Mouse (Mus musculus) limb, embryonic 15.5 days (tissue): Measurements from ENCODE around the gene Arhgef18. TPM values are rescaled to one million over a fixed set of nuclear protein-coding genes. Genes with fewer than 3 reads are reported as not detected.

Experiments used
- ATAC-seq: fragments of 200-750 bp; cut with Nextera tagmentation; 2 replicates; pipeline ENCODE4 v1.8.0; 2017; ENCODE audit warnings: low read depth, moderate TSS enrichment; ENCODE audit not compliant: insufficient number of reproducible peaks, low FRiP score, low TSS enrichment
- H3K27ac ChIP-seq: fragments of 300-500 bp; sonication (generic); 2 replicates; pipeline ENCODE4 v1.5.1; 2015; ENCODE audit warnings: moderate library complexity, mild to moderate bottlenecking, inconsistent platforms
- H3K27me3 ChIP-seq: fragments of 300-500 bp; sonication (generic); 2 replicates; pipeline ENCODE4 v1.6.1; 2015; ENCODE audit warnings: inconsistent platforms
- H3K36me3 ChIP-seq: fragments of 300-500 bp; sonication (generic); 2 replicates; pipeline ENCODE4 v1.6.1; 2015; ENCODE audit warnings: inconsistent platforms
- H3K4me1 ChIP-seq: fragments of 300-500 bp; sonication (generic); 2 replicates; pipeline ENCODE4 v1.6.1; 2015; ENCODE audit warnings: inconsistent platforms
- H3K4me2 ChIP-seq: fragments of 300-500 bp; sonication (generic); 2 replicates; pipeline ENCODE4 v1.6.1; 2015; ENCODE audit warnings: mild to moderate bottlenecking, inconsistent platforms
- H3K4me3 ChIP-seq: fragments of 300-500 bp; sonication (generic); 2 replicates; pipeline ENCODE4 v1.5.1; 2015; ENCODE audit warnings: mild to moderate bottlenecking, inconsistent platforms
- H3K9ac ChIP-seq: fragments of 300-500 bp; sonication (generic); 2 replicates; pipeline ENCODE4 v1.6.1; 2015; ENCODE audit warnings: inconsistent platforms
- H3K9me3 ChIP-seq: fragments of 300-500 bp; sonication (generic); 2 replicates; pipeline ENCODE4 v1.6.1; 2016; ENCODE audit warnings: inconsistent platforms
- WGBS: fragments of 180-500 bp; shearing (Covaris S2); methylation state at CpG from one replicate; pipeline ENCODE4 v1.1.7; 2015; 5-methylcytosine and 5-hydroxymethylcytosine counted together
- polyA plus RNA-seq: library from polyadenylated mRNA; unstranded; fragments of >200 nt; fragmentation: Nextera tagmentation; extraction: Ambion mirVana; gene quantifications from 2 replicates; pipeline ENCODE4 v1.2.1, GENCODE M21; 2015

Gene Arhgef18
- polyA plus RNA-seq, 1 experiment from 2014 or later, result 8.4 TPM

GRCm38 (mm10) chr8:3425217-3425616, 32.4 kb downstream of the Arhgef18 start:
- 77% methylated on average over 5 of the region's 5 CpGs for WGBS

DNA sequence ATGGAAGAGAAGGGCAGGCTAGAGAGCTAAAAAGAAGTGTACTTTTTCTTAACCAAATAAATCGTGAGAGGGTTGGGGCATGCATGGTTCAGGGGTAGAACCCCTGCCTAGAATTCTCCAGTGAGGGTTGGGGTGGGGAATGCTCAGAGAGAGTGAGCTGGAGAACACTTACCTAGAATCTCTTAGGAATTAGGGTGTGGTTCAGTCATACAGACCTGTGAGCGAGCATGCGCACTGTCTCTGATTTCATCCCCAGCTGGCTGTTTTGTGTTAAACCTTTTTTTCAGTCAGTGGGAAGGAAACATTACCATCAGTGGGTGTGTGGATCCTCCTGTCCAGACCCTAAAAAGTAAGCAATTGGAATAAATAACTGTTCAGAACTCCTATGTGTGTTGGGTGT, 33.4 kb downstream of the Arhgef18 start:
- Histone ChIP-seq H3K4me3 (no peak overlapping the region), H3K27me3 (no peaks in the 10 kb centered on the region), H3K9ac (no peak overlapping the region), H3K4me2 (no peak overlapping the region), H3K9me3 (no peaks in the 10 kb centered on the region), H3K4me1 (no peaks in the 10 kb centered on the region), H3K36me3 (peaks cover 27% of the 10 kb centered on the region), H3K27ac (no peak overlapping the region)
- WGBS, result 81% methylated on average over 3 of the region's 3 CpGs
- ATAC-seq, result no peak

More at GRCm38 (mm10) chr8:3425217-3425616, 32.4 kb downstream of the Arhgef18 start:
- Histone ChIP-seq H3K4me3 (no peak overlapping the region), H3K27me3 (no peaks in the 10 kb centered on the region), H3K27ac (no peak overlapping the region), H3K36me3 (peaks cover 21% of the 10 kb centered on the region), H3K4me1 (peaks cover 5% of the 10 kb centered on the region), H3K9me3 (no peaks in the 10 kb centered on the region), H3K9ac (no peak overlapping the region), H3K4me2 (no peak overlapping the region)
- no peak for ATAC-seq

- H3K4me1 ChIP-seq, result no peaks in the 10 kb centered on the region
- no peak overlapping the region for H3K9ac ChIP-seq
- no peak for ATAC-seq
- 59% methylated on average over 2 of the region's 2 CpGs for WGBS
- H3K27ac ChIP-seq, result no peak overlapping the region
- H3K27me3 ChIP-seq, result no peaks in the 10 kb centered on the region
- H3K36me3 ChIP-seq, result peaks cover 49% of the 10 kb centered on the region
- H3K9me3 ChIP-seq, result no peaks in the 10 kb centered on the region
- H3K4me3 ChIP-seq, result no peak overlapping the region
- no peak overlapping the region for H3K4me2 ChIP-seq
Observed at GRCm38 (mm10) chr8:3428426-3428825, 35.6 kb downstream of the Arhgef18 start.

DNA sequence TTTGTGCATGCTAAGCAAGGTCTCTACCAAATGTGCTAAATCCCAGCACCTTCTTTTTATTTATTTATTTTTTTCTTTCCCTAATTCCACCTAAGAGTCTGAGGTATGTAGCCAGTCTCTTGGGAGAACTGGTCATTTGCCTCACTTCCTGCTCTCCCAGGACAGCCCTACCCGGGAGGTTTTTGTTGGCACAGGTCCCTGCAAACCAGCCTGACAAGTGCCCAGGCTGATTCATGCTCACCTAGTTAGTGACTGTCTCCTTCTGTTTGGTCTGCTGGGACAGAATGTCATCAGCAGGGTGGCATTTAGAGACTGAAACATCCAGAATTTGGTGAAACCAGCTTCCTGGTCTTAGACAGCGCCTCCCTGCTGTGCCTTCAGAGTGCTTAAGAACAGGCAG, 37.2 kb downstream of the Arhgef18 start:
- H3K9ac ChIP-seq, result no peak overlapping the region
- H3K9me3 ChIP-seq, result no peaks in the 10 kb centered on the region
- no peak for ATAC-seq
- H3K27me3 ChIP-seq, result no peaks in the 10 kb centered on the region
- H3K4me2 ChIP-seq, result no peak overlapping the region
- H3K4me3 ChIP-seq, result no peak overlapping the region
- H3K4me1 ChIP-seq, result no peaks in the 10 kb centered on the region
- WGBS, result 64% methylated on average over 2 of the region's 2 CpGs
- no peak overlapping the region for H3K27ac ChIP-seq
- peaks cover 63% of the 10 kb centered on the region for H3K36me3 ChIP-seq

DNA sequence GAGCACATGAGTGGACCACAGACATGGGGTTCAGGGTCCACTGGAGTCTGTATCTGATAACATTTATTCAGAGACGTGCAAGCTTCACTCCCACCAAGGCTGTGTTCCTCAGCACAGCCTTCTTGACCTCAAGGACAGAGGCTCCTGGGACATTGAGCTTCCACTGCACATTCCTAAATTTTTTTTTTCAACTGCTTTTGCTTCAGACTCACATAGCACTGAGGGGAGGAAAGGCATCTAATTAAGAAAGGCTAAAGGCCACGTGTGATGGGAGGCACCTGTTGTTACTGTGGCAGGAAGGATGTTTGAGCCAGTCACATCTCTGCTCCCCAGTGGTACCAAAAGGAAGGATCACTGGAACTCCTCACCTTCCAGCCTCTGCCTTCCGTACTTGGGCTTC, 38.3 kb downstream of the Arhgef18 start:
- Histone ChIP-seq H3K9me3 (no peaks in the 10 kb centered on the region), H3K27ac (no peak overlapping the region), H3K9ac (no peak overlapping the region), H3K4me3 (no peak overlapping the region), H3K36me3 (peaks cover 73% of the 10 kb centered on the region), H3K27me3 (no peaks in the 10 kb centered on the region), H3K4me2 (no peak overlapping the region), H3K4me1 (no peaks in the 10 kb centered on the region)
- WGBS, result 80% methylated on average over 3 of the region's 3 CpGs
- no peak for ATAC-seq

GRCm38 (mm10) chr8:3436492-3436891, 43.7 kb downstream of the Arhgef18 start:
- Histone ChIP-seq H3K27ac (no peak overlapping the region), H3K4me2 (no peak overlapping the region), H3K9ac (no peak overlapping the region), H3K4me3 (no peak overlapping the region), H3K27me3 (no peaks in the 10 kb centered on the region), H3K36me3 (peaks cover 91% of the 10 kb centered on the region), H3K4me1 (no peaks in the 10 kb centered on the region), H3K9me3 (no peaks in the 10 kb centered on the region)
- 86% methylated on average over 6 of the region's 6 CpGs for WGBS
- ATAC-seq, result no peak

GRCm38 (mm10) chr8:3439510-3439909, 46.7 kb downstream of the Arhgef18 start:
- H3K4me2 ChIP-seq, result no peak overlapping the region
- no peak overlapping the region for H3K4me3 ChIP-seq
- H3K27me3 ChIP-seq, result no peaks in the 10 kb centered on the region
- ATAC-seq, result no peak
- H3K36me3 ChIP-seq, result peaks cover 72% of the 10 kb centered on the region
- H3K9me3 ChIP-seq, result no peaks in the 10 kb centered on the region
- no peak overlapping the region for H3K9ac ChIP-seq
- no peaks in the 10 kb centered on the region for H3K4me1 ChIP-seq
- H3K27ac ChIP-seq, result no peak overlapping the region
- WGBS, result 80% methylated on average over 12 of the region's 12 CpGs

- Histone ChIP-seq H3K27me3 (no peaks in the 10 kb centered on the region), H3K4me2 (no peak overlapping the region), H3K4me1 (no peaks in the 10 kb centered on the region), H3K27ac (no peak overlapping the region), H3K9ac (no peak overlapping the region), H3K9me3 (no peaks in the 10 kb centered on the region), H3K36me3 (peaks cover 85% of the 10 kb centered on the region), H3K4me3 (no peak overlapping the region)
- 81% methylated on average over 2 of the region's 2 CpGs for WGBS
- no peak for ATAC-seq
Observed at GRCm38 (mm10) chr8:3449226-3449625, 56.4 kb downstream of the Arhgef18 start.

GRCm38 (mm10) chr8:3450670-3451069, 57.9 kb downstream of the Arhgef18 start:
- ATAC-seq, result no peak
- H3K27ac ChIP-seq, result no peak overlapping the region
- WGBS, result 32% methylated on average over 5 of the region's 5 CpGs

DNA sequence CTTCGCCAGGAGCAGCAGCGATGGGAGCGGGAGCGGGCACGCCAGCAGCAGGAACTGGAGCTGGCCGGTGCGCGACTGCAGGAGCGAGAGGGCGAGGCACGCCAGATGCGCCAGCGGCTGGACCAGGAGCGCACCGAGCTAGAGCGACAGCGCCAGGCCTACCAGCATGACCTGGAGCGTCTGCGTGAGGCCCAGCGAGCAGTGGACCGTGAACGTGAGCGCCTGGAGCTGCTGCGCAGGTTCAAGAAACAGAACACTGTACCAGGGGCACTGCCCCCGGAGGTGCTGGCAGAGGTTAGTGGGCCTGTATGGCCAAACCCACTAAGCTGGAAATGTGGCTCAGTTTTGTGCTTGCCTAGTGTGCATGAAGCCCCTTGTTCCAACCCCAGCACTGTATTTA, 59.2 kb downstream of the Arhgef18 start:
- Histone ChIP-seq H3K36me3 (peaks cover 94% of the 10 kb centered on the region), H3K4me2 (no peak overlapping the region), H3K9me3 (no peaks in the 10 kb centered on the region), H3K4me3 (no peak overlapping the region), H3K27ac (no peak overlapping the region), H3K9ac (no peak overlapping the region), H3K27me3 (no peaks in the 10 kb centered on the region), H3K4me1 (no peaks in the 10 kb centered on the region)
- ATAC-seq, result no peak
- WGBS, result 96% methylated on average over 25 of the region's 25 CpGs

More at GRCm38 (mm10) chr8:3450670-3451069, 57.9 kb downstream of the Arhgef18 start:
- H3K9ac ChIP-seq, result no peak overlapping the region
- H3K27me3 ChIP-seq, result no peaks in the 10 kb centered on the region
- H3K36me3 ChIP-seq, result peaks cover 92% of the 10 kb centered on the region
- no peak overlapping the region for H3K4me3 ChIP-seq
- H3K4me1 ChIP-seq, result no peaks in the 10 kb centered on the region
- no peaks in the 10 kb centered on the region for H3K9me3 ChIP-seq
- no peak overlapping the region for H3K4me2 ChIP-seq

DNA sequence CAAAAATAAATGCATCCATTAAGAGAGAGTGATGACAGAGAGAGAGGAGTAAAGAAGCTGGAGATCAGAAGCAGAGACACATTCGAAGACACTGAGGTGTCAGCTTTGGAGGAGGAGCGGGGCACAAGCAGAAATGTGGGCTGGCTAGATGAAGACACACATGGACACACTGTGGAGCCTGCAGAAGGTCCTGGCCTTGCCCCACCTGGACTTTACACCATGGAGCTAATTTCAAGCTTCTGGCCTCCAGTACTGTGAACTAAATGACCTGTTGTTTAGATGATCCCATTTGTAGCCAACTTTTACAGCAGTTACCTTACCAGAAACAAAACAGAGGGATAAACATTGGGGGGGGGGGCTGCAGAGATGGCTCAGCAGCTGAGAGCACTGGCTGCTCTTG, 70.4 kb downstream of the Arhgef18 start:
- peaks cover 8% of the 10 kb centered on the region; the same call in 1 of the 2 replicates for H3K4me1 ChIP-seq
- H3K9me3 ChIP-seq, result no peaks in the 10 kb centered on the region
- ATAC-seq, result no peak
- no peak overlapping the region for H3K9ac ChIP-seq
- no peak overlapping the region for H3K27ac ChIP-seq
- 85% methylated on average over 2 of the region's 2 CpGs for WGBS
- H3K4me3 ChIP-seq, result no peak overlapping the region
- H3K36me3 ChIP-seq, result peaks cover 17% of the 10 kb centered on the region; the same call in 1 of the 2 replicates
- H3K27me3 ChIP-seq, result no peaks in the 10 kb centered on the region
- no peak overlapping the region for H3K4me2 ChIP-seq

GRCm38 (mm10) chr8:3464309-3464708, 71.5 kb downstream of the Arhgef18 start:
- H3K27ac ChIP-seq, result 0 out of 2 replicates have a peak overlapping the region, but pooled peaks have one; percentile 11
- 0 out of 2 replicates have a peak, but pooled peaks cover 8% of the 10 kb centered on the region for H3K36me3 ChIP-seq
- H3K9ac ChIP-seq, result no peak overlapping the region
- no peaks in the 10 kb centered on the region for H3K27me3 ChIP-seq
- whole genome bisulfite sequencing, result 50% methylated on average over 5 of the region's 5 CpGs
- peaks cover 8% of the 10 kb centered on the region; the same call in 1 of the 2 replicates for H3K4me1 ChIP-seq
- H3K4me2 ChIP-seq, result no peak overlapping the region
- H3K9me3 ChIP-seq, result no peaks in the 10 kb centered on the region
- ATAC-seq, result no peak
- no peak overlapping the region for H3K4me3 ChIP-seq
